Mouse (Mus musculus): ENCODE results near the gene Fcrl6.
A peak's percentile ranks its signal among the peaks of the same experiment; 100 is the strongest.

Gene Fcrl6

DNA sequence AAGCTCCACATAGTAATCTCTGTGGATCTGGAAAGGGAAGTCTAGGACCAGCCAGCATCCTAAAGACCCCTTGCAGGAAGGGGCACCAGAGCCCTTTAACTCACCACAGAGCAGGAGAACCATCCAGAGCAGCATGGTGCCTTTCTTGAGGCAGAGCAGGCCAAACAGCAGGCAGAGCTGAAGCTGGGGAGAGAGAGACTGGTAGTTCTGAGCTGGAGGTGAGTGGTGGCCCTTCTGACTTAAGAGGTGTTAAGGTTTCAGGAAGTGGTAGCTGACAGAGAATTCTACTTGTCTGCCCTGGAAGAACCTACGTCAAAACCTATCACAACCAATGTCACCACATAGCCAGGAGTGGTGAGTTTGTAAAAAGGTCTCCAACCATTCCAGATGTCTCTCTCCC lies at the start of gene Fcrl6:
Gene Fcrl6 (minus strand): TSS at position 226 of the 400 bp plus-strand sequence.
- DNase-seq (ENCODE audit: low spot score in 2 of 2): no peak

DNA sequence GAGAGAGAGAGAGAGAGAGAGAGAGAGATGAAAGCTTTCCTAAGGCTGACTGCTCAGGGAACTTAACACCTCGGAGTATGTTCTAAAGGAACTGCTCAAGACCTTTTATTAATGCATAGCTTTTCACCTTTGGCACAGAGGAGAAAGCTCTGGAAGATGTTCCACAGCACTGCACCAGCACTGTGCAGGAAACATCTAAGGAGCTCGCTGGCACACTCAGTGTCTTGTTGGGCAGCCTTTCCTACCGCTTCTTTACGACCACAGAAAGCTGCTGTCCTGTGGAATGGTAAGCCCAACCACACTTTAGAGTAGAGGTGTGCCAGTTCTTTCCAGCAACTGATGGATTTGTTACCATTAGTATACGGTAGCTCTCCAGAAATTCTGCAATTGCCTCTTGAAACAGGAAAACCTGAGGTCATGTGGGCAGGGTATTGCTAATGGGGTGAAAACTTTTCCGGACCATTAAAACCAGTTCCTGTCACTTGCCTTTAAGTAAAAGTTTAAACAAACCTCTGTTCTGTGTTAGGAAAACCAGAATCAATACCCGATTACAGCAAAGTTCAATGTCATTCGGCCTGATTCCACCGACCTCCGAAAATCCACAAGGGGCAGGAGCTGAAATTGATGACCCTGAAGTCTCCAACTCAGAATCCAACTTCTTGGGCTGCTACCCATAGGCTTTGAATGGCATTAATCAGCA lies 49.1 kb upstream of the Fcrl6 start:
- no peak for DNase-seq (ENCODE audit: low spot score in 2 of 2)

DNA sequence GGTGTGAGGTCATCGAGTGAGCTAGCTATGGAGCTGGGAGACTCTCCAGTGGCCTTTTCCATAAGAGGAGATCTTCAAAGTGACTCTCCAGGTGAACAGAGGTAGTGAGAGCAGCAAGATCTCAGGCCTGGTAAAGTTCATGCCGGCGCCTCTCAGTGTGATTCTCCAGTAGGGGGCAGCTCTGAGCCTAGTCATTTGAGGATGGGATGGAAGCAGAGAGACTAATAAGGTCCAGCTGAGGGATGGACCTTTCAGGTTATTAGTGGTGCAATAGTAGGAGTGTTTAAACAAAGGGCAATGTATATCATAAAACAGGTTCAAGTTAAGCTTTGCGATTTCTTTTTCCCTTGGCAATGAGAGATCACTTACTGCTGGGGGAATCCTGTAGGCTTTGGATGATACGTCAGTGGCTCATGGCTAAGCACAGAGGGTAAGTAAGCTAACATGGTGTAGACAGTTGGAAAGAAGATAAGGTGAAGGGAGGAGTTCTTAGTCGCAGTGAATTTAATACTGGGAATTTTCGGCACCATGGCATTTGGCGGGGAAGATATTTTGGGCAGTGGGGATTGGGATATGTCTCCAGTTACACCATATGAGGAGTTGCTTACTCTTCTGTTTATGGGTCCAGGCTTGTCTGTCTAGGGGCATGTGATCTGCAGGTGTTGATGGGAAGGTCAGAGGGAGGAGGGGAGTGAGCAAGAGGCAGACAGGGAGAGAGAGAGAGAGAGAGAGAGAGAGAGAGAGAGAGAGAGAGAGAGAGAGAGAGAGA lies 48.4 kb upstream of the Fcrl6 start:
- no peak for DNase-seq (ENCODE audit: low spot score in 2 of 2)

DNA sequence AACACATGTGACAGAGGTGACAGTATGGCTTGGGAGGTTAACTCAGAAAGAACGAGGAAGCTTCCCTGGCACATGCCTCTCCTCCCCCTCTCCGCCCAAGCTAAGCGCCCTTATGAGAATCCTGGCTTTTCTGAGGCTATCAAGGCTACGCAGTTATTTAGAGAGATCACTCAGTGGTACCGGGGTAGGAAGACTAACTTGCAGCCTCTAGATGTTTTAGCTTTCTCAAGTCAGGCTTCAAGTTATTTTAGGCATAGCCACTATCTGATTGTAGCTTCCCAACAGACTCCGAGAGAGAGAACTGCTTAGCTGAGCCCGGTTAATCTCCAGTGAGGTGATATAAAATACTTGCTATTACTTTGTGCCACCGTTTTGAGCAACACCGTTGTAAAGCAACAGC lies 47.0 kb upstream of the Fcrl6 start:
- DNase-seq (ENCODE audit: low spot score in 2 of 2): no peak

DNA sequence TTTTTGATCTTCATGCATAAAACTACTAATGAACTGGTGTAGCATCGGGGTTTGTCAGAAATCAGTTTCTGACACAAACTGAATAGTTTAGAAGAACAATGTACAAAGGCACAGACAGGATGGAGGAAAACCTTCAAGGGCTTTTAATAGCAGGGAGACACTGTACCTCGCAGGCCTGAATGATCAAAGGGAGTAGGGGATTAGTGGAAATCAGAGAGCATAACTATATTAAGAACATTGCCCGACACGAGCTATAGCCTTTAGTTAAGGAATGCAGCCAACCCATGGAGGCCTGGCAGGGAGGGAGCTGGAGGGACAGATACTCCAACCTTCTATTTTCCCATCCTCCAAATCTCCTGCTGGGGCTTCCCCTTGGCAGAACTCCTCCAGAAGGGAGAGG lies 44.9 kb upstream of the Fcrl6 start:
- DNase-seq (ENCODE audit: low spot score in 2 of 2): no peak

DNA sequence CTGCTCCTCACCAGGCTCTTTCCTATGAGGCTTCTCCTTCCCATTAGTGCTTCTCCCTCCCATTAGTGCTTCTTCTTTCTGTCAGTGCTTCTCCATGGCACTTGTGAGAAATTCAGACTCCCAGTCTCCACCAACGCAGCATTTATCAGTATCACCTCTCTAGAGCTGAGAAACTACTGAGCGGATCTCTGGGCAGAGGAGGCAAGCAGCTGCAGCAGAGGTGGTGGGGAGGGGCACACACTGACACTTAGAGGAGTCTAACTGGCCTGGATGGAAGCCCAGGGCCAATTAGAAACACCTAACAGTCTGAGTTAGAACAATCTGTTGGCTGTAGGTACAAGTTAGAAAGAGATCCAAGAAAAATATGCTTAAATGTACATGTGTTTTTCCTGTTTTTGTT lies 36.4 kb upstream of the Fcrl6 start:
- no peak for DNase-seq (ENCODE audit: low spot score in 2 of 2)

DNA sequence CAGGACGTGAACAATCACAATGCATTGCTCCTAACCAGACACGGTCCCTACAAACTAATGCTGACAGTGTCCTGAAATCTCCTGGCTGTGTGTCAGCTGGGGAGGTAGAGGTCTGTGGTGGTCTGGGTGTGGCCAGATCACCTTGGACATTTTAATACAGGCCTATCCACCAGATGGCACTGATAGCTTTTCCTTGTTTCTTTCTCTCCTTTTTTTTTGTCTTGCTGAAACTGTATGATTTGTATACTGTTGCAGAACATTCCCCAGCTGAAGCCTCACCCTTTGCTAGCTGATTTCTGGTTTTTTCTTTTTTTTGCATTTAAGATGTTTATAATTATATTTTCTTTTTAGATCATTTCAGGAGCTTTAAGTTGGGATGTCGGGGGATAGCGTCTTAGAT lies 35.5 kb upstream of the Fcrl6 start:
- DNase-seq (ENCODE audit: low spot score in 2 of 2): no peak

DNA sequence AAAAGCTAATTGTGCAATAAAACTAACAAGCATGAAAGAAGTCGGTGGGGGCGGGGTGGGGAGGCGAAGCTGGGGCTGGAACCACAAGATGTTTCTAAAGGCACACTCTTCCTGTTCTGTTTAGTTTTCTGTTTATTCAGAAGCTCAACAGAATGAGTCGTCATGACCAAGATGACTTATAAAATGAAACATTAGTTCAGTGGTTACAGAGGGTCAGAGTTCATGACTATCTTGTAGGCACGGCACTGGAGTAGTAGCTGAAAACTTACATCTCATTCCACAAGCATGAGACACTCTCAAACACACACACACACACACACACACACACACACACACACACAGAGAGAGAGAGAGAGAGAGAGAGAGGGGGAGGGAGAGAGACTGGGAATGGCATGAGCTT lies 33.9 kb upstream of the Fcrl6 start:
- no peak for DNase-seq (ENCODE audit: low spot score in 2 of 2)

DNA sequence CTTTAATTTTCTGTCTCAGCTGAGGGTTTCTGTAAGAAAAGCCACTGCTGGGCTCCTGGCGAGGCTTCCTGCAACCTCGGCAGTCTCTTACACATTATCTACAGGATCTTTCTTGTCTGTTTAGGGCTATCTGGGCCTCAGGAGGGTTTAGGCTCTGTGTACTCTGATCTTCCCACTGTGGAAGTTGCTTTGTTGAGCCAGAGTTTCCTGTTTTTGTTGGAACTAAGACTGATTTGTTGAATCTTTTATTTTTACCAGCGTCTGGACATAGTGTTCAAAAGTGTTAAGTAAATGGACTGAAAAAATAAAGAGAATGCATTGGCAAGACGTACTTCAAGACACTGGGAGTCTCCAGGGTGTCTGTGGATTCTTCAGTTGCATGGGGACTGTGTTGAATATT lies 32.9 kb upstream of the Fcrl6 start:
- DNase-seq (ENCODE audit: low spot score in 2 of 2): no peak

DNA sequence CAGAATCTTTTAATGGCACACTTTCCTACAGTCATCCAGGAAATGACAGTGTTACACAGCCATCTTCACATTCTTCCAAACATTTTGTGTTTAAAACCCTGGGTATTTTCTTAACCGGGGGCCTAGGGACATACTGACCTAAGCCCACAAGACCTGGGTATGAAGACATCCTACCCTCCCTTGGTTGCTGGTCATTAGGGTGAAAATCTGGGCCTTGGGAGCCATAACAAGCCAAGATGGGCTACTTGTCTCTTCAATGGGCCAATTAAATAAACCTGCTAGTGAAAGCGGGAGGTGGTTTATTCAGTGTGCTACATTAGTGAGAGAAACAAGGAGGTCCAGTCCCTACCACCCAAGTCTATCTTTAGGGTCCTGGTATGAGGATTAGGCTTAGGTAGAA lies 31.8 kb upstream of the Fcrl6 start:
- no peak for DNase-seq (ENCODE audit: low spot score in 2 of 2)

DNA sequence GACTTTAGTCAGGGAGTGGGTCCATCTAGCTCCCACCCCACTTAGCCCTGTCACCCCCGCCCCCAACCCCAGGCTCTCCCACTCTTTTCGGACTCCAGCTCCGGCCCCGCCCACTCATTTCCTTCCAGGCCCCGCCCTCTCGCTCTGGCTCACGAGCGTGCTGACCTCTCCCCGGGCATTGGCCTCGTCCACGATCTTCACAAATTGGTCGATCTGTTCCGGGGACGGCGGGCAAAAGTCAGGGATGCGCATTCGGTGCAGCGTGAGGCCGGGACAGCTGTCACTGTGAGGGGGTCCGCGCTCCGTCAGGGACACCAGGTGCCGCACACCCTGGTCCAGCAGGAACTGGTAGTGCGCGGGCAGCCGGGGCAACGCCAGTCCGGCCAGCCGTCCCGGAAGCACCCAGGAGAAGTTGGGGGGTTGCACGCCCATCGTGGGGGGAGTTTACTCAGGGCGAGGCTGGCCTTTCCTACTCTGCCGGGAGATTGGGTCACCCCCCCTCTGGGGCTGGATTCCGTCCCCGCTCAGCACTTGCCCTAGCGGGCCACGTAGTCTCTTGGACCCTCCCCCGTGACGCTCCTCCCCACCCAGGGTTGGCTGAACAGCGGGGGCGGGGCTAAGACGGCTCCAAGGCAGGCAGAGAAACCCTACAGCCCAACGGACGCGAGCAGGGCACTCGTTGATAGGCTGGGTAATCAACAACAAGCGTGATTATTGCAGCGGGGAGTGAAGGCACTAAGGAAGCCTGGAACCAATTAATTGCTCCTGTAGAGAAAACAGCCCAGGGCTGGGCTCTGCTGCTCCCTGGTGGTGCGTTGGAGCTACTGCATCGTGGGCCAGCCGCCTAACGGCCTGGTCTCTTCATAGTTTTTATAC lies 30.3 kb upstream of the Fcrl6 start, which contains the start of gene Dusp23:
Gene Dusp23 (minus strand): TSS at position 512 of the 876 bp plus-strand sequence.
- DNase-seq (ENCODE audit: low spot score in 2 of 2): peak; percentile 93 to 98

DNA sequence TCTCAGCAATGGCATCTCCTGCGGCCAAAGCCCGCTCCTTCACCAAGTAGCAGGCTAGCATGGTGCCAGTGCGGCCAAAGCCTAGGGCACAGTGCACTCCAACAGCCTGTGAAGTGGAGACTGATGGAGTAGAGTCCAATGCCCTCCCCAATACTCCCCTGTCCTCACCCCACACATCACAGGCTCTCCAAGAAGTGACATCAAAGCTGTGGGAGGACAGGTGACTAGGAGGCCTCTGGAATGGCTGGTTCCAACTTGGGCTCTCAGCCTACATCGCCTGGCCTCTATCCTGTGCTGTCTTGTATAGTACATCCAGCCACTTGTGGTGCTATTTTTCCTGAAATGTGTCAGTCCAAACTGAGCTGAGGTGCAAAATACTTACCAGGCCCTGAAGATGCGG lies 29.4 kb upstream of the Fcrl6 start:
- DNase-seq (ENCODE audit: low spot score in 2 of 2): no peak

DNA sequence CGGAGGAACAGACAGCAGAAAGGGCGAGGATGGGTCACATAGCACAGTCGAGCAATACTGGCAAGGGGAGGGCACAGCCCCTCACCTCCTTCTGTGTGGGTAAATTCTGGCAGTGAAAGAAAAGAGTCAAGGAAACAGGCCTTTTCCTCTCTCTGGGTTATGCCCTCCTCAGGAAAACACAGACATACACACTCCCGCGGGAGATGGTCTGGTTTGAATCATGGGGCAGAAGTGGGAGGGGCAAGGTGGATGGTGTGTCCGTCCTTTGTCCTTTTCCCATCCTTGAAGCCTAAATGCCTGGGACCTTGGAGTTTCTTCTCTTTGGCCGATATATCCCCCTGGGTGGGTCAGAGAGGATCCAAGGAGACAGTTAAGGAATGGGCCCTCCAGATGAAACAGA lies 27.5 kb upstream of the Fcrl6 start:
- no peak for DNase-seq (ENCODE audit: low spot score in 2 of 2)

DNA sequence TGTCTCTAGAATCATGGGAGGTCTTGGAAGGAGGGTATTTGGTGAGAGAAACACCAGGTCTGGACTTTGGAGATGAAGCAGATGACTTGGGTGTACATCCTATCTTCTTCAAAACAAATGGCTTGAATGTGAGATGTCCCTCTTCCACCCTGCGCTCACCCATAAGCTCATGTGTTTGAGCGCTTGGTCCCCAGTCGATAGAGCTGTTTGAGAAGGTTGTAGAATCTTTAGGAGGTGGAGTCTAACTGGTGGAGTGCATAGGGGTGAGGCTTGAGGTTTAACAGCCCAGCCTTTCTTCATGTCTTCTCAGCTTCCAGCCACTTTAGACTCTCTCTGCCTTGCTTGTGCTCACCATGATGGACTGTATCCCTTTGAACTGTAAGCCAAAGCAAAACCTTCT lies 24.0 kb upstream of the Fcrl6 start:
- no peak for DNase-seq (ENCODE audit: low spot score in 2 of 2)

DNA sequence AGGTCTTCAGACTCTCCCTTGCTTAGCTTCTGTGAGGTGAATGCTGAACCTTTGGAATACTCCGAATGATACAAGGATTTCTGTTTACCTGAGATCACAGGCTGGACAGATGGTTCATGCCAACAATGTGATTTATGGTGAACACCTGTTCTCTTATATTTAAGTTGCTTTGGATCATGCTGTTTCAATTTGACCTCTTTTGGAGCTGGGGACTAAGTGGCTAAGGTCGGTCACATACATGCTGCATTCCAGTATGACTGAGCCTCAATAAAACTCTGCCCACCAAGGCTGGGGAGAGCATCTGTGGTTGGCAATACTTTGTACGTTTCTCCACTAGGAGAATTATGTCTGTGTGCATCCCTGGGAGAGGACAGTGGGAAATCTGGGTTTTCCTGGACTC lies 21.7 kb upstream of the Fcrl6 start:
- DNase-seq (ENCODE audit: low spot score in 2 of 2): no peak

DNA sequence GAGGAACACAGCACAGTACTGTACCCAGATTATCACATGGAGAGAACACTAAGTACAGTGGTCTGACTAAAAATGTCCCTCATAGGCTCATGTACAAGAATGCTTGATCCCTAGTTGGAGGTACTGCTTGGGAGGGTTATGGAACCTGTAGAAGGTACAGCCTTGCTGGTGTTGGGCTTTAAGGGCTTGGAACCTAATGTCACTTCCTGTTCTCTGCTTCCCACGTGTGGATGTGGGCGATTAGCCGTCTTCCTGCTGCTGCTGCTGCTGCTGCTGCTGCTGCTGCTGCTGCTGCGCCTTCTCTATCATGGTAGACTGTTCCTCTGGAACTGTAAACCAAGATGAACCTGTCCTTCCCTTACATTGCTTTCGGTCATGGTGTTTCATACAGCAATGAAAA lies 21.2 kb upstream of the Fcrl6 start:
- no peak for DNase-seq (ENCODE audit: low spot score in 2 of 2)

DNA sequence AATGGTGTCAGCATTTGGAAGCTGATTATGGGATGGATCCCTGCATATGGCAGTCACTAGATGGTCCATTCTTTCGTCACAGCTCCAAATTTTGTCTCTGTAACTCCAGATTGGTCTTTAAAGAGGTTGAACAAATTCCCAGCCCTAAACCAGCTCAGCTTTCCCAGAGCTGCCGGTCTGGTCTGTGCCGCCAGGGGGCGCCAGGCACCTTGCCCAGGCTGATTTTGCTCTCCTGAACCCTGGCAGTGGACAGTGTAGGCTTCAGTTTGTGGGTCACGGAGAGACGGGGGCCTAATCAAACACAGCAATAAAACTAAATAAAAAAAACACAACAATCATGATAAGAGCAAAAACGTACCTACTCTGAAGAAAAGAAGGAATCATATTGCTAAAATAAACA lies 16.9 kb upstream of the Fcrl6 start:
- DNase-seq (ENCODE audit: low spot score in 2 of 2): peak; percentile 52 to 57

DNA sequence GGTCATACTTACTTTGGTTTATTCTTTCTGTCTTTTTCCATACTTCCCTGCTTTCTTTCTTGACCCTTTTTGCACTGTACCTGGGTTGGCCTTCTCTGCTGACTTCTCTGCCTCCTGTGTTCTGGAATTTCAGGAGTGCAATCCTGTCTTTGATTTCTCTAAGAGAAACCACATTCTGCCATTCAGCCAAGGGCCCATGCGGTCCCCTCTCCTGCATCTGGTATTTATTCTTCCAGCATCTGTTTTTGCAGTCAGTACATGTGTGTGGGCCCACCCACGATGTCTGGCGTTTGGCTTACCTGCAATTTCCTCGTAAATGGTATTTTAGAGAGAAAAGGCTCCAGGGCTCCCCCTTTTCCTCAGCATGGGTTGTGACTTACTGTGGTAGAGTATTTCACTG lies 15.8 kb upstream of the Fcrl6 start:
- DNase-seq (ENCODE audit: low spot score in 2 of 2): no peak

DNA sequence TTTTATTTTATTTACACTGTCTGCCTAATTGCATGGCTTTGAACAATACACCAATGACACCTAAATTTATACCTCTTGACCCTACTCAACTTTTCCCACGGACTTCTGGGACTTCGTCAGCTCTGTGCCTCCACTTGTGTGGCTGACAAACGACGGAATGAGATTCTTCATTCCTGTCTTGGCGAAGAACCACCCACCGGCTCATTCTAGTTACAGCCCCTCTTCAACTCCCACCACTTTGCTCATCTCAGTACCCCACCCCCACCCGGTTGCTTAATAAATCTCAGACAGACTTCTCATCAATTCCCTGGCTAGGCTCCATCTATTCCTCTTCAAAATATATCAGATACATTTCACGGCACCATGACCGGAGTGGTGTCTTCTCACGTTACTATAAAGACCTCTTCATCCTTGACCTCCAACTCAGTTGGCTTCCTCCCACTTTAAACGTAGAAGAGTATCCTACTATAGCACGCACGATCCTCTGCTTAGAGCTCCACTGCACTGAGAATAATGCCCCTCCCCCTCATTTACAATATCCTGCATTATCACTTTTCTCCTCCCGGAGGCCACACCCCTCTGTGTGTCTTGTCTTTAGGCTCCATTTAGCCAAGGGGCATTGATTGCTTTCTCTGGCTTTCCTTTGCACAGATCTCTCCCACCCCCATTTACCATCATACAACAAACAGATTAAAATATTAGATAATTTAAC lies 15.2 kb upstream of the Fcrl6 start:
- no peak for DNase-seq (ENCODE audit: low spot score in 2 of 2)

DNA sequence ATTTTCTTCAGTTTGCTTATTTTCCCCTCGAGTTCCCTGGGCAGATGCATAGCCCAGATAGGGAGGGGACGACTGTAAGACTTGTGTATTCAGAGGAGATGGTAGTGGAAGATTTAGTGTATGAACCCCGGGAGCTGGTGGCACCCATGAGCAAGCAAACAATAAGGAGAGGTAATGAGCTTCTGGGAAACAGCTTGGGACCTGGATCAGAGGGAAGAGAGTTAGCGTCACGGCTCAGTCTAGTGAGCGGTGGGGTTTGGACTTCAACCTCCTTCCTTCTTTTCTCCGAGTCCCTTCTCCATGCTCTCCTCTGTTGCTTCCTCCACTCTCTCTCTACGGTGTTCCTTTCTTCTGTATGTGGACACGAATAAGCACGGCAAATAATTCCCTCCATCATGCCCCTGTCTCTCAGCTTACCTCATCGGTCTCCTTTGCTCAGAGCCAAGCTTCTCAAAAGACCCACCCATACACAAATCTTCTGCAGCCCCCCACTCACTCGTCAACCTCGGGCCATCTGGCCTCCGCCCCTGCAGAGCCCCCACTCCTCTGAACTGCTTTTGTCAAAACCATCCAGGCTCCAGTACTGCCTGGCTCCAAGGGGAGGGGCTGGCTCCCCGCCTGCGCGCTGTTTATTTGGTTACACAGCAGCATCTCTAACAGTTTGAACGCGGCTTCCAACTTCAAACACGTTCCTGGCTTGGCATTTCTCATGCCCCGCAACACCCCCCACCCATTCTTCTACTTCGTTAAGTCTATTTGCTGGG lies 14.4 kb upstream of the Fcrl6 start:
- DNase-seq (ENCODE audit: low spot score in 2 of 2): no peak

DNA sequence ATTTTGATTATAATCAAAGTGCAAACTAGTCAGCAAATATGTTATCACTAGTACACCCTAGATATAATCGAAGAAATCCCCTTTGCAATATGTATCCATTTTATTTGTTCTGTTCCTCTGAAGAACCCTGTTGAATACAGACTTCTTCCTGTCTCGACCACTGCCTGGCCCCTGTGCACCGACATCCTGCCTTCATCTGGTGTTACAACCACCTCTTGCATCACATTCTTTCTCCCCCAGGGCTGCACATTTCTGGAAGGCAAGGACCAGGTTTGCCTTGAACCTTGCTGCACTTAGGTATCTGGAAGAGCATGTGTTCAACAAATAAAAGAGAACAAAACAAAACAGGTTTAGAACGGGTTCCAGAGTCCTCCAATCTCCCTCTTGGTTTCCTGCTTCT lies 13.1 kb upstream of the Fcrl6 start:
- DNase-seq (ENCODE audit: low spot score in 2 of 2): no peak

Measured in urinary bladder, adult 18-20 months (tissue).